Mouse (Mus musculus) retina, postnatal 1 day (tissue): ENCODE measurements around the gene Klhdc10.
"Not testable (repeated sequence)": the region's sequence is repeated elsewhere in the genome, so short reads cannot be mapped to it uniquely, and the experiment has no call there.

Source experiments
- DNase-seq: peaks from one replicate; pipeline ENCODE4 v3.0.0-alpha.2; 2012

Gene Klhdc10

GRCm38 (mm10) chr6:30401308-30402015, at the start of gene Klhdc10:
Klhdc10 (plus strand) TSS chr6:30401868.
- peak; percentile 100 for DNase-seq

GRCm38 (mm10) chr6:30352762-30353161, 48.9 kb upstream of the Klhdc10 start:
- no peak for DNase-seq

- peak; percentile 30 for DNase-seq
These were observed 48.0 kb upstream of the Klhdc10 start for GRCm38 (mm10) chr6:30353661-30354060.

GRCm38 (mm10) chr6:30354760-30355159, 46.9 kb upstream of the Klhdc10 start:
- no peak for DNase-seq

GRCm38 (mm10) chr6:30355701-30356100, 46.0 kb upstream of the Klhdc10 start:
- no peak for DNase-seq

- DNase-seq, result no peak
These were observed 45.5 kb upstream of the Klhdc10 start for GRCm38 (mm10) chr6:30356161-30356560.

- DNase-seq, result no peak
These were observed 45.0 kb upstream of the Klhdc10 start for GRCm38 (mm10) chr6:30356680-30357079.

GRCm38 (mm10) chr6:30357561-30358177, 44.0 kb upstream of the Klhdc10 start:
- DNase-seq, result peak; percentile 86

GRCm38 (mm10) chr6:30359762-30360509, 41.7 kb upstream of the Klhdc10 start:
- no peak for DNase-seq

- no peak for DNase-seq
These were observed 37.9 kb upstream of the Klhdc10 start for GRCm38 (mm10) chr6:30363808-30364207.

GRCm38 (mm10) chr6:30369291-30369690, 32.4 kb upstream of the Klhdc10 start:
- DNase-seq, result no peak

GRCm38 (mm10) chr6:30372627-30373369, 28.9 kb upstream of the Klhdc10 start:
- DNase-seq, result no peak

GRCm38 (mm10) chr6:30374731-30375510, 26.7 kb upstream of the Klhdc10 start:
- DNase-seq, result peak; percentile 21

GRCm38 (mm10) chr6:30375791-30376190, 25.9 kb upstream of the Klhdc10 start:
- no peak for DNase-seq

- DNase-seq, result peak; percentile 35
These were observed 20.6 kb upstream of the Klhdc10 start for GRCm38 (mm10) chr6:30381116-30381515.

GRCm38 (mm10) chr6:30390271-30390670, 11.4 kb upstream of the Klhdc10 start:
- DNase-seq, result not testable (repeated sequence)

GRCm38 (mm10) chr6:30390714-30391697, 10.7 kb upstream of the Klhdc10 start, which contains the start of gene Zc3hc1:
Zc3hc1 (minus strand) TSS chr6:30391028.
- peak; percentile 88 for DNase-seq

- DNase-seq, result no peak
These were observed 9.7 kb upstream of the Klhdc10 start for GRCm38 (mm10) chr6:30391996-30392395.

- DNase-seq, result no peak
These were observed 1.5 kb upstream of the Klhdc10 start for GRCm38 (mm10) chr6:30400146-30400545.

- DNase-seq, result peak; percentile 35
These were observed 952 bp upstream of the Klhdc10 start for GRCm38 (mm10) chr6:30400716-30401115.

- no peak for DNase-seq
These were observed 423 bp downstream of the Klhdc10 start for GRCm38 (mm10) chr6:30402091-30402491.
